Mouse (Mus musculus) midbrain, embryonic 15.5 days (tissue): ENCODE data around the gene Pym1. TPM values are rescaled to one million over a fixed set of nuclear protein-coding genes. Genes with fewer than 3 reads are reported as not detected.
A peak's percentile ranks its signal among the peaks of the same experiment; 100 is the strongest.
"Not testable (repeated sequence)": the region's sequence is repeated elsewhere in the genome, so short reads cannot be mapped to it uniquely, and the experiment has no call there.

Source experiments
- ATAC-seq: fragments of 200-750 bp; cut with Nextera tagmentation; replicated peaks from 2 replicates; pipeline ENCODE4 v1.8.0; 2017; ENCODE audit warnings: moderate TSS enrichment
- H3K27ac ChIP-seq: fragments of 300-500 bp; sonication (generic); 2 replicates; pipeline ENCODE4 v1.5.1; 2015; ENCODE audit warnings: mild to moderate bottlenecking, inconsistent platforms
- H3K27me3 ChIP-seq: fragments of 300-500 bp; sonication (generic); replicated peaks from 2 replicates; pipeline ENCODE4 v1.6.1; 2015; ENCODE audit warnings: inconsistent platforms
- H3K36me3 ChIP-seq: fragments of 300-500 bp; sonication (generic); replicated peaks from 2 replicates; pipeline ENCODE4 v1.6.1; 2015; ENCODE audit warnings: inconsistent platforms
- H3K4me1 ChIP-seq: fragments of 300-500 bp; sonication (generic); 2 replicates; pipeline ENCODE4 v1.6.1; 2015; ENCODE audit warnings: inconsistent platforms
- H3K4me2 ChIP-seq: fragments of 300-500 bp; sonication (generic); 2 replicates; pipeline ENCODE4 v1.6.1; 2015; ENCODE audit warnings: inconsistent platforms, mild to moderate bottlenecking, moderate library complexity
- H3K4me3 ChIP-seq: fragments of 300-500 bp; sonication (generic); 2 replicates; pipeline ENCODE4 v1.5.1; 2015; ENCODE audit warnings: mild to moderate bottlenecking, inconsistent platforms
- H3K9ac ChIP-seq: fragments of 300-500 bp; sonication (generic); 2 replicates; pipeline ENCODE4 v1.6.1; 2015; ENCODE audit warnings: mild to moderate bottlenecking, inconsistent platforms
- H3K9me3 ChIP-seq: fragments of 300-500 bp; sonication (generic); 2 replicates; pipeline ENCODE4 v1.6.1; 2016; ENCODE audit warnings: inconsistent platforms
- WGBS: fragments of 180-500 bp; shearing (Covaris S2); methylation state at CpG from one replicate; pipeline ENCODE4 v1.1.7; 2015; ENCODE audit warnings: mixed read lengths; 5-methylcytosine and 5-hydroxymethylcytosine counted together
- polyA plus RNA-seq: library from polyadenylated mRNA; unstranded; fragments of >200 nt; fragmentation: Nextera tagmentation; extraction: Ambion mirVana; gene quantifications from 2 replicates; pipeline ENCODE4 v1.2.1, GENCODE M21; 2015

Pym1 gene
- 45.8 and 47.6 TPM in 2 replicates for polyA plus RNA-seq

- Histone ChIP-seq H3K4me3 (peak within 1 kb of the TSS; percentile 70), H3K4me2 (peak within 1 kb of the TSS; percentile 95), H3K27me3 (peaks cover 22% of the 10 kb centered on the region), H3K4me1 (peaks cover 46% of the 10 kb centered on the region), H3K9ac (peak within 1 kb of the TSS; percentile 84), H3K27ac (peak within 1 kb of the TSS; percentile 91), H3K9me3 (no peaks in the 10 kb centered on the region), H3K36me3 (no peaks in the 10 kb centered on the region)
- under 1% methylated on average over 36 of the region's 36 CpGs for WGBS
- peak; percentile 56 for ATAC-seq
These were observed at the start of gene Pym1 for GRCm38 (mm10) chr10:128747646-128748251. Gene Pym1, plus strand, starts transcription at chr10:128747889.

- Histone ChIP-seq H3K9ac (no peak overlapping the region), H3K27me3 (no peaks in the 10 kb centered on the region), H3K27ac (no peak overlapping the region), H3K9me3 (no peaks in the 10 kb centered on the region), H3K36me3 (no peaks in the 10 kb centered on the region), H3K4me1 (peaks cover 16% of the 10 kb centered on the region), H3K4me2 (no peak overlapping the region), H3K4me3 (no peak overlapping the region)
- ATAC-seq, result no peak
- WGBS, result 85% methylated on average over 5 of the region's 5 CpGs
These were observed 48.7 kb upstream of the Pym1 start for GRCm38 (mm10) chr10:128699006-128699405.

- H3K9ac ChIP-seq, result no peak overlapping the region
- H3K36me3 ChIP-seq, result no peaks in the 10 kb centered on the region
- 85% methylated on average over 11 of the region's 11 CpGs for WGBS
- no peak overlapping the region for H3K27ac ChIP-seq
- no peak overlapping the region for H3K4me3 ChIP-seq
- ATAC-seq, result no peak
- no peaks in the 10 kb centered on the region for H3K27me3 ChIP-seq
- no peak overlapping the region for H3K4me2 ChIP-seq
- H3K9me3 ChIP-seq, result no peaks in the 10 kb centered on the region
- H3K4me1 ChIP-seq, result peaks cover 16% of the 10 kb centered on the region
These were observed 48.1 kb upstream of the Pym1 start for GRCm38 (mm10) chr10:128699611-128700010.

- Histone ChIP-seq H3K4me3 (no peak overlapping the region), H3K4me2 (no peak overlapping the region), H3K36me3 (no peaks in the 10 kb centered on the region), H3K9me3 (no peaks in the 10 kb centered on the region), H3K9ac (no peak overlapping the region), H3K27me3 (no peaks in the 10 kb centered on the region), H3K4me1 (peaks cover 12% of the 10 kb centered on the region), H3K27ac (no peak overlapping the region)
- ATAC-seq, result no peak
- 78% methylated on average over 5 of the region's 5 CpGs for WGBS
These were observed 47.0 kb upstream of the Pym1 start for GRCm38 (mm10) chr10:128700712-128701111.

GRCm38 (mm10) chr10:128702328-128703007 lies 45.2 kb upstream of the Pym1 start:
- no peak overlapping the region for H3K9ac ChIP-seq
- WGBS, result 75% methylated on average over 6 of the region's 6 CpGs
- no peak for ATAC-seq
- H3K27ac ChIP-seq, result no peak overlapping the region
- H3K36me3 ChIP-seq, result no peaks in the 10 kb centered on the region
- H3K27me3 ChIP-seq, result no peaks in the 10 kb centered on the region
- H3K4me1 ChIP-seq, result peaks cover 12% of the 10 kb centered on the region
- no peak overlapping the region for H3K4me2 ChIP-seq
- H3K4me3 ChIP-seq, result no peak overlapping the region
- no peaks in the 10 kb centered on the region for H3K9me3 ChIP-seq

GRCm38 (mm10) chr10:128703895-128704294 lies 43.8 kb upstream of the Pym1 start, which contains the start of gene Pmel:
Gene Pmel, plus strand, starts transcription at chr10:128704195.
- no peaks in the 10 kb centered on the region for H3K27me3 ChIP-seq
- no peak for ATAC-seq
- H3K9ac ChIP-seq, result peak within 1 kb of the TSS; percentile 33
- no peaks in the 10 kb centered on the region for H3K36me3 ChIP-seq
- 25% methylated on average over 4 of the region's 4 CpGs for WGBS
- H3K9me3 ChIP-seq, result no peaks in the 10 kb centered on the region
- H3K4me1 ChIP-seq, result peaks cover 12% of the 10 kb centered on the region
- peak within 1 kb of the TSS; percentile 60; the same call in 1 of the 2 replicates for H3K27ac ChIP-seq
- peak within 1 kb of the TSS; percentile 84 for H3K4me2 ChIP-seq
- peak within 1 kb of the TSS; percentile 60 for H3K4me3 ChIP-seq

- Histone ChIP-seq H3K36me3 (no peaks in the 10 kb centered on the region), H3K9me3 (no peaks in the 10 kb centered on the region), H3K9ac (peak within 1 kb of the TSS; percentile 33), H3K27ac (peak within 1 kb of the TSS; percentile 60), H3K4me1 (peaks cover 12% of the 10 kb centered on the region), H3K27me3 (no peaks in the 10 kb centered on the region), H3K4me2 (peak within 1 kb of the TSS; percentile 84), H3K4me3 (peak within 1 kb of the TSS; percentile 60)
- under 1% methylated on average over 61 of the region's 62 CpGs for WGBS
- ATAC-seq, result peak; percentile 93
These were observed 43.0 kb upstream of the Pym1 start, which contains the start of gene Cdk2 for GRCm38 (mm10) chr10:128704491-128705316. Gene Cdk2, minus strand, starts transcription at chr10:128705031.

GRCm38 (mm10) chr10:128705317-128705693 lies 42.4 kb upstream of the Pym1 start:
- no peaks in the 10 kb centered on the region for H3K9me3 ChIP-seq
- ATAC-seq, result peak; percentile 40; the same call in 1 of the 2 replicates
- peak overlapping the region; percentile 60 for H3K4me3 ChIP-seq
- no peak overlapping the region; the same call in 1 of the 2 replicates for H3K9ac ChIP-seq
- H3K27me3 ChIP-seq, result no peaks in the 10 kb centered on the region
- H3K4me2 ChIP-seq, result peak overlapping the region; percentile 84
- WGBS, result 11% methylated on average over 11 of the region's 11 CpGs
- no peak overlapping the region; the same call in 1 of the 2 replicates for H3K27ac ChIP-seq
- H3K36me3 ChIP-seq, result no peaks in the 10 kb centered on the region
- H3K4me1 ChIP-seq, result peaks cover 12% of the 10 kb centered on the region

GRCm38 (mm10) chr10:128711318-128711717 lies 36.4 kb upstream of the Pym1 start:
- H3K27ac ChIP-seq, ATAC-seq, H3K4me2 ChIP-seq, H3K9me3 ChIP-seq, H3K4me3 ChIP-seq, H3K36me3 ChIP-seq, H3K27me3 ChIP-seq, H3K4me1 ChIP-seq, H3K9ac ChIP-seq: not testable (repeated sequence)
- WGBS, result 93% methylated on average over 7 of the region's 7 CpGs

GRCm38 (mm10) chr10:128715559-128716537 lies 31.8 kb upstream of the Pym1 start:
- no peak overlapping the region for H3K4me3 ChIP-seq
- no peaks in the 10 kb centered on the region for H3K36me3 ChIP-seq
- no peaks in the 10 kb centered on the region for H3K4me1 ChIP-seq
- no peak for ATAC-seq
- 91% methylated on average over 19 of the region's 19 CpGs for WGBS
- no peak overlapping the region for H3K4me2 ChIP-seq
- H3K9me3 ChIP-seq, result no peaks in the 10 kb centered on the region
- H3K27ac ChIP-seq, result no peak overlapping the region
- no peak overlapping the region for H3K9ac ChIP-seq
- H3K27me3 ChIP-seq, result no peaks in the 10 kb centered on the region

GRCm38 (mm10) chr10:128725466-128725865 lies 22.2 kb upstream of the Pym1 start:
- H3K9me3 ChIP-seq, H3K27ac ChIP-seq: not testable (repeated sequence)

More at GRCm38 (mm10) chr10:128725466-128725865, 22.2 kb upstream of the Pym1 start:
- H3K4me1 ChIP-seq, H3K9ac ChIP-seq, H3K36me3 ChIP-seq, H3K4me3 ChIP-seq, H3K27me3 ChIP-seq, ATAC-seq, H3K4me2 ChIP-seq: not testable (repeated sequence)
- 80% methylated on average over 4 of the region's 4 CpGs for WGBS
